Mouse (Mus musculus) stomach, embryonic 14.5 days (tissue): ENCODE data around the gene Agbl1. TPM values are rescaled to one million over a fixed set of nuclear protein-coding genes. Genes with fewer than 3 reads are reported as not detected.

Experiments used
- ATAC-seq: fragments of 200-750 bp; cut with Nextera tagmentation; 2 replicates; pipeline ENCODE4 v1.8.0; 2017; ENCODE audit warnings: low read depth, moderate TSS enrichment; ENCODE audit not compliant: insufficient number of reproducible peaks, insufficient read depth, low FRiP score
- H3K27ac ChIP-seq: fragments of 300-500 bp; sonication (generic); 2 replicates; pipeline ENCODE4 v1.5.1; 2014; ENCODE audit warnings: mild to moderate bottlenecking, low read length, moderate library complexity, mixed read lengths
- H3K27me3 ChIP-seq: fragments of 300-500 bp; sonication (generic); 2 replicates; pipeline ENCODE4 v1.6.1; 2014; ENCODE audit warnings: low read length, control low read depth, mixed read lengths; ENCODE audit not compliant: control insufficient read depth, insufficient read depth
- H3K36me3 ChIP-seq: fragments of 300-500 bp; sonication (generic); 2 replicates; pipeline ENCODE4 v1.6.1; 2014; ENCODE audit warnings: mild to moderate bottlenecking, control low read depth, low read length, moderate library complexity, mixed read lengths; ENCODE audit not compliant: control insufficient read depth, insufficient read depth
- H3K4me1 ChIP-seq: fragments of 300-500 bp; sonication (generic); 2 replicates; pipeline ENCODE4 v1.6.1; 2014; ENCODE audit warnings: low read length, control low read depth, mixed read lengths; ENCODE audit not compliant: control insufficient read depth, insufficient read depth
- H3K4me2 ChIP-seq: fragments of 300-500 bp; sonication (generic); replicated peaks from 2 replicates; pipeline ENCODE4 v1.6.1; 2014; ENCODE audit warnings: low read depth, low read length, control low read depth
- H3K4me3 ChIP-seq: fragments of 300-500 bp; sonication (generic); 2 replicates; pipeline ENCODE4 v1.5.1; 2014; ENCODE audit warnings: low read depth, low read length, control low read depth
- H3K9ac ChIP-seq: fragments of 300-500 bp; sonication (generic); replicated peaks from 2 replicates; pipeline ENCODE4 v1.6.1; 2014; ENCODE audit warnings: low read depth, mild to moderate bottlenecking, control low read depth, low read length, moderate library complexity, mixed read lengths
- H3K9me3 ChIP-seq: fragments of 300-500 bp; sonication (generic); 2 replicates; pipeline ENCODE4 v1.6.1; 2016; ENCODE audit warnings: low read depth, low read length, control low read depth; ENCODE audit not compliant: control insufficient read depth
- WGBS: fragments of 180-500 bp; shearing (Covaris S2); extraction: QIAGEN DNeasy Blood & Tissue Kit; methylation state at CpG from one replicate; pipeline ENCODE4 v1.1.7; 2014; 5-methylcytosine and 5-hydroxymethylcytosine counted together
- polyA plus RNA-seq: library from polyadenylated mRNA; unstranded; fragments of >200 nt; fragmentation: Nextera tagmentation; extraction: Ambion mirVana; gene quantifications from 2 replicates; pipeline ENCODE4 v1.2.1, GENCODE M21; 2014

The Agbl1 gene
- polyA plus RNA-seq, 1 experiment from 2014 or later, result not detected

GRCm38 (mm10) chr7:76353469-76353868 lies 123.8 kb downstream of the Agbl1 start:
- Histone ChIP-seq H3K36me3 (no peaks in the 10 kb centered on the region), H3K27me3 (no peaks in the 10 kb centered on the region), H3K4me1 (no peaks in the 10 kb centered on the region), H3K9ac (no peak overlapping the region), H3K4me3 (no peak overlapping the region), H3K27ac (no peak overlapping the region), H3K4me2 (no peak overlapping the region), H3K9me3 (no peaks in the 10 kb centered on the region)
- 54% methylated on average over 10 of the region's 10 CpGs for WGBS
- ATAC-seq, result no peak

GRCm38 (mm10) chr7:76354510-76354909 lies 124.8 kb downstream of the Agbl1 start:
- Histone ChIP-seq H3K9me3 (no peaks in the 10 kb centered on the region), H3K27ac (no peak overlapping the region), H3K4me3 (no peak overlapping the region), H3K4me1 (no peaks in the 10 kb centered on the region), H3K9ac (no peak overlapping the region), H3K36me3 (no peaks in the 10 kb centered on the region), H3K27me3 (no peaks in the 10 kb centered on the region), H3K4me2 (no peak overlapping the region)
- WGBS, result 31% methylated on average over 3 of the region's 3 CpGs
- no peak for ATAC-seq

- Histone ChIP-seq H3K9me3 (no peaks in the 10 kb centered on the region), H3K27me3 (no peaks in the 10 kb centered on the region), H3K27ac (no peak overlapping the region), H3K9ac (no peak overlapping the region), H3K4me2 (no peak overlapping the region), H3K36me3 (no peaks in the 10 kb centered on the region), H3K4me1 (no peaks in the 10 kb centered on the region), H3K4me3 (no peak overlapping the region)
- ATAC-seq, result no peak
- WGBS, result 68% methylated on average over 4 of the region's 4 CpGs
These were observed 141.6 kb downstream of the Agbl1 start for GRCm38 (mm10) chr7:76371269-76371668.

- H3K9me3 ChIP-seq, result no peaks in the 10 kb centered on the region
- 89% methylated on average over 3 of the region's 3 CpGs for WGBS
- H3K36me3 ChIP-seq, result no peaks in the 10 kb centered on the region
- no peak overlapping the region for H3K4me2 ChIP-seq
- ATAC-seq, result no peak
- H3K9ac ChIP-seq, result no peak overlapping the region
- no peak overlapping the region for H3K27ac ChIP-seq
- no peak overlapping the region for H3K4me3 ChIP-seq
- H3K27me3 ChIP-seq, result no peaks in the 10 kb centered on the region
- H3K4me1 ChIP-seq, result no peaks in the 10 kb centered on the region
These were observed 149.8 kb downstream of the Agbl1 start for GRCm38 (mm10) chr7:76379493-76379892.

- H3K9ac ChIP-seq, result no peak overlapping the region
- H3K27ac ChIP-seq, result no peak overlapping the region
- H3K36me3 ChIP-seq, result no peaks in the 10 kb centered on the region
- WGBS, result 81% methylated on average over 2 of the region's 2 CpGs
- no peaks in the 10 kb centered on the region for H3K9me3 ChIP-seq
- no peak overlapping the region for H3K4me2 ChIP-seq
- ATAC-seq, result no peak
- H3K4me1 ChIP-seq, result no peaks in the 10 kb centered on the region
- no peaks in the 10 kb centered on the region for H3K27me3 ChIP-seq
- no peak overlapping the region for H3K4me3 ChIP-seq
These were observed 152.3 kb downstream of the Agbl1 start for GRCm38 (mm10) chr7:76381986-76382385.

GRCm38 (mm10) chr7:76389240-76389639 lies 159.6 kb downstream of the Agbl1 start:
- H3K9ac ChIP-seq, result no peak overlapping the region
- no peak for ATAC-seq
- H3K27ac ChIP-seq, result no peak overlapping the region
- H3K4me2 ChIP-seq, result no peak overlapping the region
- H3K36me3 ChIP-seq, result no peaks in the 10 kb centered on the region
- H3K4me1 ChIP-seq, result no peaks in the 10 kb centered on the region
- no peaks in the 10 kb centered on the region for H3K9me3 ChIP-seq
- H3K4me3 ChIP-seq, result no peak overlapping the region
- H3K27me3 ChIP-seq, result no peaks in the 10 kb centered on the region
- WGBS, result 74% methylated on average over 5 of the region's 5 CpGs

GRCm38 (mm10) chr7:76392296-76392940 lies 162.7 kb downstream of the Agbl1 start:
- H3K9me3 ChIP-seq, result no peaks in the 10 kb centered on the region
- no peak overlapping the region for H3K9ac ChIP-seq
- ATAC-seq, result peak; percentile 51; the same call in 1 of the 2 replicates
- WGBS, result 6% methylated on average over 15 of the region's 15 CpGs
- H3K4me1 ChIP-seq, result no peaks in the 10 kb centered on the region
- H3K27ac ChIP-seq, result no peak overlapping the region
- H3K4me2 ChIP-seq, result peak overlapping the region; percentile 27; the same call in 1 of the 2 replicates
- H3K36me3 ChIP-seq, result no peaks in the 10 kb centered on the region
- no peaks in the 10 kb centered on the region for H3K27me3 ChIP-seq
- no peak overlapping the region for H3K4me3 ChIP-seq

- ATAC-seq, result peak; percentile 66
- WGBS, result 10% methylated on average over 15 of the region's 15 CpGs
- Histone ChIP-seq H3K4me3 (peak overlapping the region; percentile 0; the same call in 1 of the 2 replicates), H3K4me1 (no peaks in the 10 kb centered on the region), H3K36me3 (no peaks in the 10 kb centered on the region), H3K4me2 (peak overlapping the region; percentile 27), H3K9ac (no peak overlapping the region), H3K27ac (no peak overlapping the region), H3K27me3 (no peaks in the 10 kb centered on the region), H3K9me3 (no peaks in the 10 kb centered on the region)
These were observed 163.5 kb downstream of the Agbl1 start for GRCm38 (mm10) chr7:76392941-76393817.
